Mouse (Mus musculus) midbrain, embryonic 14.5 days (tissue): ENCODE data around the gene Akt1s1. TPM values are rescaled to one million over a fixed set of nuclear protein-coding genes. Genes with fewer than 3 reads are reported as not detected.

Source experiments
- ATAC-seq: fragments of 200-750 bp; cut with Nextera tagmentation; 2 replicates; pipeline ENCODE4 v1.8.0; 2017; ENCODE audit warnings: moderate number of reproducible peaks, moderate library complexity; ENCODE audit not compliant: low FRiP score, low TSS enrichment
- DNase-seq: peaks from one replicate; pipeline ENCODE4 v3.0.0-alpha.2; 2015
- H3K27ac ChIP-seq: fragments of 300-500 bp; sonication (generic); replicated peaks from 2 replicates; pipeline ENCODE4 v1.5.1; 2014; ENCODE audit warnings: mild to moderate bottlenecking, low read depth, low read length, moderate library complexity
- H3K27me3 ChIP-seq: fragments of 300-500 bp; sonication (generic); 2 replicates; pipeline ENCODE4 v1.6.1; 2014; ENCODE audit warnings: low read length, control low read depth, mixed read lengths; ENCODE audit not compliant: control insufficient read depth, insufficient read depth
- H3K36me3 ChIP-seq: fragments of 300-500 bp; sonication (generic); 2 replicates; pipeline ENCODE4 v1.6.1; 2014; ENCODE audit warnings: low read length, control low read depth; ENCODE audit not compliant: control insufficient read depth, insufficient read depth
- H3K4me1 ChIP-seq: fragments of 300-500 bp; sonication (generic); 2 replicates; pipeline ENCODE4 v1.6.1; 2014; ENCODE audit warnings: mild to moderate bottlenecking, antibody characterized with exemption, low read length, control low read depth; ENCODE audit not compliant: control insufficient read depth, insufficient read depth
- H3K4me2 ChIP-seq: fragments of 300-500 bp; sonication (generic); 2 replicates; pipeline ENCODE4 v1.6.1; 2014; ENCODE audit warnings: mild to moderate bottlenecking, low read length, moderate library complexity
- H3K4me3 ChIP-seq: fragments of 300-500 bp; sonication (generic); replicated peaks from 2 replicates; pipeline ENCODE4 v1.5.1; 2014; ENCODE audit warnings: low read depth, low read length
- H3K9ac ChIP-seq: fragments of 300-500 bp; sonication (generic); replicated peaks from 2 replicates; pipeline ENCODE4 v1.6.1; 2014; ENCODE audit warnings: mild to moderate bottlenecking, low read length, moderate library complexity
- H3K9me3 ChIP-seq: fragments of 300-500 bp; sonication (generic); 2 replicates; pipeline ENCODE4 v1.6.1; 2016; ENCODE audit warnings: low read length, control low read depth, mixed read lengths; ENCODE audit not compliant: control insufficient read depth
- WGBS: fragments of 180-500 bp; shearing (Covaris S2); extraction: QIAGEN DNeasy Blood & Tissue Kit; methylation state at CpG from one replicate; pipeline ENCODE4 v1.1.7; 2014; 5-methylcytosine and 5-hydroxymethylcytosine counted together
- polyA plus RNA-seq: library from polyadenylated mRNA; unstranded; fragments of >200 nt; fragmentation: Nextera tagmentation; extraction: Ambion mirVana; gene quantifications from 2 replicates; pipeline ENCODE4 v1.2.1, GENCODE M21; 2014

The Akt1s1 gene
- polyA plus RNA-seq, 1 experiment from 2014 or later = 61.9 TPM

- no peak overlapping the region for H3K27ac ChIP-seq
- no peak overlapping the region for H3K9ac ChIP-seq
- peaks cover 72% of the 10 kb centered on the region for H3K36me3 ChIP-seq
- no peak for ATAC-seq
- DNase-seq = no peak
- peaks cover 16% of the 10 kb centered on the region for H3K4me1 ChIP-seq
- no peak overlapping the region for H3K4me3 ChIP-seq
- no peaks in the 10 kb centered on the region for H3K27me3 ChIP-seq
- H3K4me2 ChIP-seq = no peak overlapping the region
- H3K9me3 ChIP-seq = no peaks in the 10 kb centered on the region
- 91% methylated on average over 7 of the region's 7 CpGs for WGBS
These were observed 38.2 kb downstream of the Akt1s1 start for GRCm38 (mm10) chr7:44886964-44887363.

GRCm38 (mm10) chr7:44888256-44889105 lies 39.7 kb downstream of the Akt1s1 start:
- H3K9ac ChIP-seq = no peak overlapping the region
- 91% methylated on average over 13 of the region's 13 CpGs for WGBS
- peaks cover 21% of the 10 kb centered on the region for H3K4me1 ChIP-seq
- peaks cover 57% of the 10 kb centered on the region for H3K36me3 ChIP-seq
- ATAC-seq (no peak), DNase-seq (no peak)
- H3K27ac ChIP-seq = no peak overlapping the region
- no peaks in the 10 kb centered on the region for H3K27me3 ChIP-seq
- H3K9me3 ChIP-seq = no peaks in the 10 kb centered on the region
- no peak overlapping the region for H3K4me3 ChIP-seq
- no peak overlapping the region for H3K4me2 ChIP-seq

GRCm38 (mm10) chr7:44890180-44890579 lies 41.4 kb downstream of the Akt1s1 start:
- DNase-seq = no peak
- Histone ChIP-seq H3K36me3 (peaks cover 42% of the 10 kb centered on the region), H3K9me3 (no peaks in the 10 kb centered on the region), H3K4me3 (peak overlapping the region; percentile 59; the same call in 1 of the 2 replicates), H3K9ac (peak overlapping the region; percentile 74; the same call in 1 of the 2 replicates), H3K27ac (no peak overlapping the region), H3K27me3 (no peaks in the 10 kb centered on the region), H3K4me2 (peak overlapping the region; percentile 95), H3K4me1 (peaks cover 37% of the 10 kb centered on the region)
- 85% methylated on average over 6 of the region's 7 CpGs for WGBS
- no peak for ATAC-seq

- no peaks in the 10 kb centered on the region for H3K9me3 ChIP-seq
- peak overlapping the region; percentile 95 for H3K4me2 ChIP-seq
- H3K27ac ChIP-seq = 0 out of 2 replicates have a peak overlapping the region, but pooled peaks have one; percentile 20
- WGBS = 63% methylated on average over 4 of the region's 4 CpGs
- ATAC-seq = no peak
- H3K36me3 ChIP-seq = peaks cover 37% of the 10 kb centered on the region
- H3K4me3 ChIP-seq = peak overlapping the region; percentile 59
- peak overlapping the region; percentile 74 for H3K9ac ChIP-seq
- H3K27me3 ChIP-seq = no peaks in the 10 kb centered on the region
- peak; percentile 37 for DNase-seq
- peaks cover 38% of the 10 kb centered on the region for H3K4me1 ChIP-seq
These were observed 41.9 kb downstream of the Akt1s1 start for GRCm38 (mm10) chr7:44890737-44891136.

- Histone ChIP-seq H3K9ac (peak overlapping the region; percentile 74), H3K4me2 (peak overlapping the region; percentile 95), H3K27me3 (no peaks in the 10 kb centered on the region), H3K27ac (peak overlapping the region; percentile 96), H3K36me3 (peaks cover 29% of the 10 kb centered on the region), H3K9me3 (no peaks in the 10 kb centered on the region), H3K4me1 (peaks cover 42% of the 10 kb centered on the region), H3K4me3 (peak overlapping the region; percentile 59)
- no peak for DNase-seq
- 11% methylated on average over 6 of the region's 6 CpGs for WGBS
- no peak for ATAC-seq
These were observed 42.8 kb downstream of the Akt1s1 start for GRCm38 (mm10) chr7:44891611-44892010.

GRCm38 (mm10) chr7:44892276-44892921 lies 43.6 kb downstream of the Akt1s1 start, which contains the start of gene Med25:
Gene Med25 (minus strand): TSS chr7:44892712.
- H3K9ac ChIP-seq = peak within 1 kb of the TSS; percentile 74
- no peaks in the 10 kb centered on the region for H3K27me3 ChIP-seq
- peak within 1 kb of the TSS; percentile 59 for H3K4me3 ChIP-seq
- peak; percentile 80 for ATAC-seq
- H3K9me3 ChIP-seq = no peaks in the 10 kb centered on the region
- peaks cover 23% of the 10 kb centered on the region for H3K36me3 ChIP-seq
- peak; percentile 98 for DNase-seq
- H3K4me2 ChIP-seq = peak within 1 kb of the TSS; percentile 95
- peak within 1 kb of the TSS; percentile 96 for H3K27ac ChIP-seq
- WGBS = under 1% methylated on average over 56 of the region's 56 CpGs
- peaks cover 50% of the 10 kb centered on the region for H3K4me1 ChIP-seq

- DNase-seq (peak; percentile 68), ATAC-seq (no peak)
- H3K27ac ChIP-seq = peak overlapping the region; percentile 85
- H3K4me2 ChIP-seq = peak overlapping the region; percentile 95
- peak overlapping the region; percentile 59 for H3K4me3 ChIP-seq
- no peaks in the 10 kb centered on the region for H3K27me3 ChIP-seq
- WGBS = 2% methylated on average over 8 of the region's 8 CpGs
- H3K36me3 ChIP-seq = peaks cover 23% of the 10 kb centered on the region
- H3K4me1 ChIP-seq = peaks cover 50% of the 10 kb centered on the region
- H3K9ac ChIP-seq = peak overlapping the region; percentile 23; the same call in 1 of the 2 replicates
- H3K9me3 ChIP-seq = no peaks in the 10 kb centered on the region
These were observed 44.4 kb downstream of the Akt1s1 start for GRCm38 (mm10) chr7:44893197-44893596.

- no peak for DNase-seq
- no peak for ATAC-seq
- Histone ChIP-seq H3K27me3 (no peaks in the 10 kb centered on the region), H3K4me1 (peaks cover 50% of the 10 kb centered on the region), H3K4me2 (no peak overlapping the region), H3K4me3 (no peak overlapping the region), H3K9me3 (no peaks in the 10 kb centered on the region), H3K36me3 (peaks cover 17% of the 10 kb centered on the region), H3K27ac (peak overlapping the region; percentile 85), H3K9ac (no peak overlapping the region)
- WGBS = 94% methylated on average over 3 of the region's 3 CpGs
These were observed 45.4 kb downstream of the Akt1s1 start for GRCm38 (mm10) chr7:44894175-44894574.
